Mouse (Mus musculus) urinary bladder, postnatal 4 days (tissue): ENCODE results near the gene Zfp93.
"Not testable (repeated sequence)": the region's sequence is repeated elsewhere in the genome, so short reads cannot be mapped to it uniquely, and the experiment has no call there.

Source experiments
- DNase-seq, 2 experiments: peaks; one replicate each; pipeline ENCODE4 v3.0.0; 2021 to 2022; ENCODE audit warnings: low spot score in 2 of 2

Gene Zfp93

GRCm38 (mm10) chr7:24270288-24270672 lies at the start of gene Zfp93:
TSS of gene Zfp93 (plus strand) at chr7:24270420.
- DNase-seq, result peak; percentile 66 to 68

- peak; percentile 42 to 63 for DNase-seq
Measured at GRCm38 (mm10) chr7:24237040-24237791, 33.0 kb upstream of the Zfp93 start, which contains the start of gene Zfp109. TSS of gene Zfp109 (minus strand) at chr7:24237560.

GRCm38 (mm10) chr7:24253779-24254615 lies 16.2 kb upstream of the Zfp93 start:
- no peak for DNase-seq

GRCm38 (mm10) chr7:24254633-24255474 lies 15.4 kb upstream of the Zfp93 start, which contains the start of gene Zfp108:
TSS of gene Zfp108 (plus strand) at chr7:24254794.
- DNase-seq, result peak; percentile 70 to 75

GRCm38 (mm10) chr7:24259306-24259999 lies 10.8 kb upstream of the Zfp93 start:
- peak in 1 of 2 experiments; percentile 22 for DNase-seq

GRCm38 (mm10) chr7:24260000-24260312 lies 10.3 kb upstream of the Zfp93 start:
- no peak for DNase-seq

- no peak for DNase-seq
Measured at GRCm38 (mm10) chr7:24268176-24269155, 1.8 kb upstream of the Zfp93 start.

GRCm38 (mm10) chr7:24269256-24269655 lies 964 bp upstream of the Zfp93 start:
- DNase-seq, result no peak

- DNase-seq, result no peak
Measured at GRCm38 (mm10) chr7:24269667-24270287, 443 bp upstream of the Zfp93 start.

- no peak for DNase-seq
Measured at GRCm38 (mm10) chr7:24271191-24271590, 971 bp downstream of the Zfp93 start.

- DNase-seq, result no peak
Measured at GRCm38 (mm10) chr7:24274456-24274855, 4.2 kb downstream of the Zfp93 start.

GRCm38 (mm10) chr7:24278771-24279170 lies 8.6 kb downstream of the Zfp93 start:
- not testable (repeated sequence) for DNase-seq

GRCm38 (mm10) chr7:24280031-24280857 lies 10.0 kb downstream of the Zfp93 start:
- DNase-seq, result no peak

GRCm38 (mm10) chr7:24280858-24281145 lies 10.6 kb downstream of the Zfp93 start:
- DNase-seq, result no peak

- DNase-seq, result peak in 1 of 2 experiments; percentile 25
Measured at GRCm38 (mm10) chr7:24286090-24286489, 15.9 kb downstream of the Zfp93 start.

GRCm38 (mm10) chr7:24286916-24287315 lies 16.7 kb downstream of the Zfp93 start:
- DNase-seq, result peak in 1 of 2 experiments; percentile 20

GRCm38 (mm10) chr7:24287670-24288069 lies 17.4 kb downstream of the Zfp93 start:
- peak in 1 of 2 experiments; percentile 30 for DNase-seq

- DNase-seq, result no peak
Measured at GRCm38 (mm10) chr7:24288512-24288911, 18.3 kb downstream of the Zfp93 start.
